12 mouse cellular contexts compared by ENCODE assay signal in the genomic region with DNA sequence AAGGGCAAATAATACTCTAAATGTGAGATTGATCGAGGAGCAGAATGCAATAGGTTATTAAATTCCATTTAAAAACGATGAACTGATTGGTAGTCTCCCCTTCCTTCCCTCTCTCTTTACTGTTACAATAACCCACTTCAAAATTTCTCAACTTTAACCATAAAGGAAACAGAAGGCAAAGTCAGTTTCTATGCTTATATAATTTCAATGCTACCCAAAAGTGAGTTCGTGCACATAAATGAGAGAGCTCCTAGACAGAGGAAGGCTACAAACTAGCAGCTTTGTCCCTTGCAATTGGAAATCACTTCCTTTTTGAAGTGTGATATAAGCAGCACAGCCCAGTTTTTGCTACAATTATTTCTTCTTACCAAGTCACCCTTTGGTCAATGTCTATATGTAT.
"Had no signal": no experiment of that assay in that cellular context is flagged by ENCODE, and none has a peak within 500 bp of the region (broad histone marks: within the 10 kb centered on the region; RNA-seq: fewer than 3 reads in every experiment).

No protein-coding gene starts in this region.

- DNase-seq: retina, postnatal 1 day; right cerebral cortex, adult 18-20 months; right cerebral cortex, postnatal 14 days; right cerebral cortex, postnatal 25 days; right cerebral cortex, postnatal 4 days; spleen, adult 18-20 months; thymus, adult 18-20 months; thymus, adult 2 months; thymus, postnatal 14 days; thymus, postnatal 25 days; thymus, postnatal 36 days; thymus, postnatal 4 days had no signal
